Mouse (Mus musculus) left cerebral cortex, adult 2 months (tissue): ENCODE data around the gene Cfap99. TPM values are rescaled to one million over a fixed set of nuclear protein-coding genes. Genes with fewer than 3 reads are reported as not detected.

Experiments used
- DNase-seq, 2 experiments: peaks; one replicate each; pipeline ENCODE4 v3.0.0; 2021 to 2022; ENCODE audit warnings: low spot score in 2 of 2, mixed read lengths in 1 of 2; ENCODE audit errors: extremely low spot score in 1 of 2
- H3K27ac ChIP-seq: fragments of 200-600 bp; 2 replicates; pipeline ENCODE4 v1.8.1; 2022
- H3K4me3 ChIP-seq: fragments of 200-600 bp; 2 replicates; pipeline ENCODE4 v1.8.1; 2022
- CTCF ChIP-seq: fragments of 200-600 bp; IDR thresholded peaks from 2 replicates; pipeline ENCODE4 v1.8.1; 2022; ENCODE audit warnings: antibody characterized with exemption, mild to moderate bottlenecking, moderate library complexity
- intact Hi-C: fragments of 180-260 bp; cut with DNase I; formaldehyde crosslinking; loops from one replicate; pipeline ENCODE4 v1.15.1; 2025
- long read RNA-seq, 2 experiments: library from polyadenylated mRNA; stranded (forward); transcript quantifications; one replicate each; pipeline ENCODE4 v2.0.0; 2021; ENCODE audit warnings: borderline mapping rate in 2 of 2
- total RNA-seq, 2 experiments: library from RNA; stranded (reverse); gene quantifications; 2 replicates each; pipeline ENCODE4 v1.2.3; 2021

The Cfap99 gene
- 1 to 10 TPM; 1.4 to 1.5 TPM for total RNA-seq
- long read RNA-seq, experiment 1, partial matches to known transcripts, result 0 of 1 reads
- long read RNA-seq, experiment 1, other reads (novel, unspliced or antisense), result 1 of 1 reads
- long read RNA-seq, experiment 2, result 0 reads

GRCm38 (mm10) chr5:34288154-34288716 is at the start of gene Cfap99, which contains the start of gene Zfyve28:
TSS of gene Cfap99 (plus strand) at chr5:34288600.
TSS of gene Zfyve28 (minus strand) at chr5:34288449.
- TF ChIP-seq CTCF, result no peak; the same call in 1 of the 2 replicates
- intact Hi-C loops, result loop anchor here (2.0 to 5.0 kb wide), 2 partner anchors 49 to 291 kb away; partner anchors contain the start of genes Nat8l and Rnf4
- H3K27ac ChIP-seq, result peak within 1 kb of the TSS; percentile 88
- H3K4me3 ChIP-seq, result peak within 1 kb of the TSS; percentile 54
- peak; percentile 97 for DNase-seq

GRCm38 (mm10) chr5:34242224-34242963 is 46.0 kb upstream of the Cfap99 start:
- Histone ChIP-seq H3K4me3 (no peak overlapping the region), H3K27ac (peak overlapping the region; percentile 91)
- no peak for TF ChIP-seq CTCF
- peak; percentile 72 to 78 for DNase-seq
- intact Hi-C loops, result loop anchor here (1.0 to 5.0 kb wide), 2 partner anchors 34 to 45 kb away; no protein-coding TSS in a partner anchor

- peak overlapping the region; percentile 91 for H3K27ac ChIP-seq
- H3K4me3 ChIP-seq, result no peak overlapping the region
- no peak for TF ChIP-seq CTCF
- intact Hi-C loops, result loop anchor here (5.0 kb wide), 1 partner anchor 46 kb away; no protein-coding TSS in a partner anchor
- no peak for DNase-seq
These were observed 45.3 kb upstream of the Cfap99 start for GRCm38 (mm10) chr5:34243062-34243461.

GRCm38 (mm10) chr5:34246443-34246842 is 42.0 kb upstream of the Cfap99 start:
- intact Hi-C loops, result no loop called here
- Histone ChIP-seq H3K4me3 (no peak overlapping the region), H3K27ac (no peak overlapping the region)
- DNase-seq, result no peak
- no peak for TF ChIP-seq CTCF

DNA sequence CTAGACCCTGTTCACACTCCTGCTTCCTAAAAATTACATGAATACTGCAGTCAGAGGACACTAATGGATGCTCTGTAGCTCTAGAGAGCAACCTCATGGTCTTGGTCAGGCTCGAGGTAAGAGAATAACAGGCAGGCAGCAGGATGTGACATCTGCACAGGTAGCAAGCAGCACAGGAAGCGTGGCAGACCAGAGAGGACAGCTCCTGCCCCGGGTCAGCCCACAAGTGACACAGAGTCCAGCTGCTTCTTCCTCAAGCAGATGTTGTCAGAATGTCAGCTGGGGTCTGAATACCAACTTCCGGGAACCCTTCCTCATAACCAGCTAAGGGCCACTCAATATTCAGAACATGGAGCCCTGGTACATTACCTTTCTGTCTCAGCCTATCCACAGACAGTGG is 39.3 kb upstream of the Cfap99 start:
- Histone ChIP-seq H3K27ac (no peak overlapping the region), H3K4me3 (no peak overlapping the region)
- no peak for TF ChIP-seq CTCF
- DNase-seq, result no peak
- intact Hi-C loops, result no loop called here

DNA sequence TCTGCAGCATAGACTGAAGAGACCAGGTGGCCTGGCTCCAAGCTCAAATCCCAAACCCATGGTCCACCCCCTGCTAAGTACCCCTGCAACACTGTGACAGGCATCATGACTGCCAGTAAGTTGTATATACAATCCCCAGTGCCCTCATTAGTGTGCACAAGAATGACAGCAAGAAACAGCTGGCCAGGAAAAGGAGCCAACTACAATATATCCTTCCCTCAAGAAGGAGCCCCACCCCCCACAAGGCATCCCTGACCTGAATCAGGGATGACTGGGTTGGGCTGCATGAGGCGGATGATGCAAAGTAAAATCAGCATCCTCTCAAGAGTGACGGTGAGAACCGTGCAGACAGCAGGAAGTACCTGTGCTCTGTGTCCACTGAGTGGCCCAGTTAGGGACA is 38.3 kb upstream of the Cfap99 start:
- Histone ChIP-seq H3K27ac (no peak overlapping the region; the same call in 1 of the 2 replicates), H3K4me3 (no peak overlapping the region)
- no peak for DNase-seq
- no peak for TF ChIP-seq CTCF
- intact Hi-C loops, result loop anchor here (5.0 kb wide), 1 partner anchor 38 kb away; no protein-coding TSS in a partner anchor

DNA sequence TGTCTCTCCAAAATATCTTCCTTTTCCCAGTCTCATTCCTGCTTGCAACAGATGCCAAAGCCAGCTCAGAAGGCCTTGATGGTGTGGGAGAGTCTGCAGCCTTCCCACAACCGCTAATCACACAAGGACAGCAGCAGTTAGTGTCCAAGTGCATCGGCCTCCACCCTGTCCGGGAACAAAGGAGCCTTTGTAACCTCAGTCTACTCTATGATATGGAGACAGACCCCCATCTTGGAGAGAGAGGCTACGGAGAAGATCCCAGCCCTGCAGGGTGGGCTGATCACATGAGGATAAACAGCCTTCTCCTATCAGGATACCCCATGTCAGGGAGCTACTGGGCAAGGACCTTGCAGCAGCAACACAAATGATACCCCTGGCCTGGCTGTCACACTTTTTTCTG is 36.6 kb upstream of the Cfap99 start:
- intact Hi-C loops, result loop anchor here (5.0 kb wide), 1 partner anchor 39 kb away; no protein-coding TSS in a partner anchor
- H3K27ac ChIP-seq, result peak overlapping the region; percentile 83; the same call in 1 of the 2 replicates
- DNase-seq, result no peak
- H3K4me3 ChIP-seq, result no peak overlapping the region
- TF ChIP-seq CTCF, result no peak

- Histone ChIP-seq H3K4me3 (no peak overlapping the region), H3K27ac (peak overlapping the region; percentile 83)
- no peak for DNase-seq
- intact Hi-C loops, result loop anchor here (5.0 kb wide), 1 partner anchor 40 kb away; no protein-coding TSS in a partner anchor
- no peak for TF ChIP-seq CTCF
These were observed 36.0 kb upstream of the Cfap99 start for GRCm38 (mm10) chr5:34252307-34252966.

GRCm38 (mm10) chr5:34252967-34253519 is 35.4 kb upstream of the Cfap99 start:
- Histone ChIP-seq H3K27ac (peak overlapping the region; percentile 83), H3K4me3 (no peak overlapping the region)
- no peak for DNase-seq
- no peak for TF ChIP-seq CTCF
- intact Hi-C loops, result loop anchor here (5.0 kb wide), 1 partner anchor 41 kb away; no protein-coding TSS in a partner anchor

- intact Hi-C loops, result loop anchor here (5.0 kb wide), 1 partner anchor 42 kb away; no protein-coding TSS in a partner anchor
- Histone ChIP-seq H3K27ac (peak overlapping the region; percentile 66; the same call in 1 of the 2 replicates), H3K4me3 (no peak overlapping the region)
- no peak for DNase-seq
- no peak for TF ChIP-seq CTCF
These were observed 34.1 kb upstream of the Cfap99 start for GRCm38 (mm10) chr5:34254309-34254708.

DNA sequence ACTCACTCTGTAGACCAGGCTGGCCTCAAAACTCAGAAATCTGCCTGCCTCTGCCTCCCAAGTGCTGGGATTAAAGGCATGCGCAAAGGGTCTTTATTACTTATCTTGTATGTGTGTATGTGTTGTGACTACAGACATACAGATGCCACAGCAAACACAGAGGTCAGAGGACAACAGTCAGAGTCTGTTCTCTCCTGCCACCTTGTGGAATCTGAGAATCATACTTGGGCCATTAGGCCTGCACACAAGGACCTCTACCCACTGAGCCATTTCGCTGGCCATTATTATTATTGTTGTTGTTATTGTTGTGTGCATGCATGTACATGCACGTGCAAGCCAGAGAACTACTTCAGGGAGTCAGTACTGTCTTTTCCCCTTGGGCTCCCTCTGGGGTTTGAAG is 33.2 kb upstream of the Cfap99 start:
- Histone ChIP-seq H3K27ac (no peak overlapping the region), H3K4me3 (no peak overlapping the region)
- intact Hi-C loops, result no loop called here
- DNase-seq, result no peak
- peak; percentile 44 for TF ChIP-seq CTCF
